Mouse (Mus musculus): Measurements from ENCODE around the gene Pou3f1. TPM values are rescaled to one million over a fixed set of nuclear protein-coding genes. Genes with fewer than 3 reads are reported as not detected.
"Not testable (repeated sequence)": the region's sequence is repeated elsewhere in the genome, so short reads cannot be mapped to it uniquely, and the experiment has no call there.

Pou3f1 gene
- total RNA-seq, 2 experiments from 2014 or later, result 18.2 to 18.3 TPM

- intact Hi-C loops (cut with DNase I), result no loop called here
These were observed 49.2 kb downstream of the Pou3f1 start for GRCm38 (mm10) chr4:124705661-124706269.

GRCm38 (mm10) chr4:124707381-124708199 lies 51.0 kb downstream of the Pou3f1 start:
- DNase-seq (ENCODE audit: low spot score in 2 of 2); intact Hi-C loops (cut with DNase I): not testable (repeated sequence)

More at GRCm38 (mm10) chr4:124705661-124706269, 49.2 kb downstream of the Pou3f1 start:
- no peak for DNase-seq (ENCODE audit: low spot score in 2 of 2)

GRCm38 (mm10) chr4:124708200-124708517 lies 51.6 kb downstream of the Pou3f1 start:
- DNase-seq (ENCODE audit: low spot score in 2 of 2); intact Hi-C loops (cut with DNase I): not testable (repeated sequence)

- intact Hi-C loops (cut with DNase I), result no loop called here
- peak; percentile 62 to 66 for DNase-seq (ENCODE audit: low spot score in 2 of 2)
These were observed 52.2 kb downstream of the Pou3f1 start for GRCm38 (mm10) chr4:124708518-124709477.

GRCm38 (mm10) chr4:124709961-124710446 lies 53.4 kb downstream of the Pou3f1 start:
- intact Hi-C loops (cut with DNase I), result no loop called here
- DNase-seq (ENCODE audit: low spot score in 2 of 2), result peak; percentile 12 to 21

Other genes starting within 250 kb of the Pou3f1 start
- 1 to 10 TPM in 1 of 2 experiments, under 1 TPM in 1; 0.44 to 1.1 TPM for gene 3100002H09Rik, start 46.0 kb upstream of the Pou3f1 start, total RNA-seq (2021)
- 10 to 100 TPM; 13.8 to 17.9 TPM for gene Utp11, start 36.8 kb downstream of the Pou3f1 start, total RNA-seq (2021)
- gene Fhl3, start 43.9 kb downstream of the Pou3f1 start, total RNA-seq (2021), result 1 to 10 TPM; 1.5 to 1.8 TPM
- 10 to 100 TPM; 31.6 to 33.7 TPM for gene Sf3a3, start 58.0 kb downstream of the Pou3f1 start, total RNA-seq (2021)
- gene Inpp5b, start 85.0 kb downstream of the Pou3f1 start, total RNA-seq (2021), result 10 to 100 TPM; 35.3 to 36.4 TPM
- 10 to 100 TPM; 25.2 to 29.7 TPM for gene Mtf1, start 145.3 kb downstream of the Pou3f1 start, total RNA-seq (2021)
- gene Yrdc, start 193.9 kb downstream of the Pou3f1 start, total RNA-seq (2021), result 10 to 100 TPM; 30.6 to 34.9 TPM
- 10 to 100 TPM; 73.5 to 74.0 TPM for gene 1110065P20Rik, start 194.4 kb downstream of the Pou3f1 start, total RNA-seq (2021)
- gene Maneal, start 205.4 kb downstream of the Pou3f1 start, total RNA-seq (2021), result 10 to 100 TPM; 49.2 to 51.7 TPM
- gene Epha10, start 224.1 kb downstream of the Pou3f1 start, total RNA-seq (2021), result 10 to 100 TPM; 46.6 to 49.7 TPM

Measured in left cerebral cortex, postnatal 25 days (tissue).